Mouse (Mus musculus) urinary bladder, adult 18-20 months (tissue): ENCODE results near the gene Gm13871.
"Not testable (repeated sequence)": the region's sequence is repeated elsewhere in the genome, so short reads cannot be mapped to it uniquely, and the experiment has no call there.

ENCODE experiments used
- DNase-seq, 2 experiments: peaks; one replicate each; pipeline ENCODE4 v3.0.0; 2022; ENCODE audit warnings: low spot score in 2 of 2, mixed read lengths in 2 of 2

The Gm13871 gene

GRCm38 (mm10) chr4:73905853-73906252 lies at the start of gene Gm13871:
Gene Gm13871, minus strand, starts transcription at chr4:73905953.
- not testable (repeated sequence) for DNase-seq

DNA sequence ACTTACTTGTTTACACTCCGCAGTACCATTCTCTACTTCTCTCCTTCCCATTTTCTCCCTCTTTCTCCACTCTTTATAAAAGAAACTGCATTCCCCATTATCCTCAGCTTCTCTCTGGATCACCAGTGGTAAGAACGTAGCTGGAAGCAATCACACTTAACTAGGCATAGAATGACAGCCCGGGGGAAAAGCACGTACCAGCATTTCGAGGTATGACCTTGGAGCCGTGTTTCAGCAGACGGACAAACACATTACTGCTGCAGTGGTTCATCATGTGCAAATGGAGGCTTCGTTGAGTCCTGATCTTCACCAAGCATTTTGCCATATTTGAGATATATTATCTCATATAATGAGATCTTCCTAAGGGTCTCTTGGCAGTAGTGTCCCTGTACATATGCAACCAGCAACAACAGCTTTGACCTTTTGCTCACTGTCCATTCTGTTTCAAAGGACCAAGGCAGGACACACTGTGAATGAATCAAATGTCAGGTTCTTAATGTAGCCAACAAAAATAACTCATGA lies 44.7 kb upstream of the Gm13871 start, which contains the start of gene 2310002L09Rik:
Gene 2310002L09Rik (minus strand): TSS at position 472 of the 522 bp plus-strand sequence.
- DNase-seq = no peak

DNA sequence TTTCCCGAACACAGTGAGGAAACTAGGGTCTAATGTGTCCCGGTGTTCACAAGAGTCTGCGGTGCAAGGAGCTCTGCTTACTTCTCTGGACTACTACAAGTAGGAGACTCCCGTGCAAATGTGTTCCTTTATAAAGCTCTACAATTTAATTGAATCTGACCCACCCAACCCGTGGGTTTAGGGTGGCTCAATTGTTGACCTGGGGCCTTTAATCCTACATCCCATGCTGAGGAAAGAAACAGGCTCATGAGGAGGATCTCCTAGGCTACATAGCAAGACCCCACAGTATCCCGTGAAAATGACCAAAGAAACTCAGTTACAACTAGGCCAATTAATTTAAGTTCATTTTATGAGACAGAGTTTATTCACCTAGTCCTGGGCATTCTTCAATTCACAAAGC lies 14.9 kb upstream of the Gm13871 start, which contains the start of gene Gm11756:
Gene Gm11756 (minus strand): TSS at position 101 of the 400 bp plus-strand sequence.
- not testable (repeated sequence) for DNase-seq

DNA sequence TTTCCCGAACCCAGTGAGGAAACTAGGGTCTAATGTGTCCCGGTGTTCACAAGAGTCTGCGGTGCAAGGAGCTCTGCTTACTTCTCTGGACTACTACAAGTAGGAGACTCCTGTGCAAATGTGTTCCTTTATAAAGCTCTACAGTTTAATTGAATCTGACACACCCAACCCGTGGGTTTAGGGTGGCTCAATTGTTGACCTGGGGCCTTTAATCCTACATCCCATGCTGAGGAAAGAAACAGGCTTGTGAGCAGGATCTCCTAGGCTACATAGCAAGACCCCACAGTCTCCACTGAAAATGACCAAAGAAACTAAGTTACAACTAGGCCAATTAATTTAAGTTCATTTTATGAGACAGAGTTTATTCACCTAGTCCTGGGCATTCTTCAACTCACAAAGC lies 14.7 kb downstream of the Gm13871 start, which contains the start of gene Gm11757:
Gene Gm11757 (minus strand): TSS at position 101 of the 400 bp plus-strand sequence.
- not testable (repeated sequence) for DNase-seq

DNA sequence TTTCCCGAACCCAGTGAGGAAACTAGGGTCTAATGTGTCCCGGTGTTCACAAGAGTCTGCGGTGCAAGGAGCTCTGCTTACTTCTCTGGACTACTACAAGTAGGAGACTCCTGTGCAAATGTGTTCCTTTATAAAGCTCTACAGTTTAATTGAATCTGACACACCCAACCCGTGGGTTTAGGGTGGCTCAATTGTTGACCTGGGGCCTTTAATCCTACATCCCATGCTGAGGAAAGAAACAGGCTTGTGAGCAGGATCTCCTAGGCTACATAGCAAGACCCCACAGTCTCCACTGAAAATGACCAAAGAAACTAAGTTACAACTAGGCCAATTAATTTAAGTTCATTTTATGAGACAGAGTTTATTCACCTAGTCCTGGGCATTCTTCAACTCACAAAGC lies 29.6 kb downstream of the Gm13871 start, which contains the start of gene Gm11758:
Gene Gm11758 (minus strand): TSS at position 101 of the 400 bp plus-strand sequence.
- not testable (repeated sequence) for DNase-seq
